Mouse (Mus musculus): ENCODE measurements around the gene Gm13287. TPM values are rescaled to one million over a fixed set of nuclear protein-coding genes. Genes with fewer than 3 reads are reported as not detected.

Gene Gm13287
- total RNA-seq (2023): not detected in 2 replicates

GRCm38 (mm10) chr4:88802954-88803353 lies at the start of gene Gm13287:
Gm13287 (plus strand) TSS chr4:88803254.

DNA sequence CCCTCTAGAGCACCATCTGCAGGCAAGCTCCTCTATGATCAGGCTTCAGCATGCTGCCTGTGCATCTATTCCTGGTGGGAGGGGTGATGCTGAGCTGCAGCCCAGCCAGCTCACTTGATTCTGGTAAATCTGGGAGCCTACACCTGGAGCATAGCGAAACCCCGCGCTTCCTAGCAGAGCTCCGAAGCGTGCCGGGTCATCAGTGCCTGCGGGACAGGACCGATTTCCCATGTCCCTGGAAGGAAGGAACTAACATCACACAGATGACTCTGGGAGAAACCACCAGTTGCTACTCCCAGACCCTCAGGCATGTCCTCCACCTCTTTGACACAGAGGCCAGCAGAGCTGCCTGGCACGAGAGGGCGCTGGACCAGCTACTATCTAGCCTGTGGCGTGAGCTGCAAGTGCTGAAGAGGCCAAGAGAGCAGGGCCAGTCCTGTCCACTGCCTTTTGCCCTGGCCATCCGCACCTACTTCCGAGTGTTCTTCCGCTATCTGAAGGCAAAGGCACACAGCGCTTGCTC lies 48.2 kb upstream of the Gm13287 start, which contains the start of gene Gm13271:
Gm13271 (plus strand) TSS at position 51 of the 523 bp plus-strand sequence.

DNA sequence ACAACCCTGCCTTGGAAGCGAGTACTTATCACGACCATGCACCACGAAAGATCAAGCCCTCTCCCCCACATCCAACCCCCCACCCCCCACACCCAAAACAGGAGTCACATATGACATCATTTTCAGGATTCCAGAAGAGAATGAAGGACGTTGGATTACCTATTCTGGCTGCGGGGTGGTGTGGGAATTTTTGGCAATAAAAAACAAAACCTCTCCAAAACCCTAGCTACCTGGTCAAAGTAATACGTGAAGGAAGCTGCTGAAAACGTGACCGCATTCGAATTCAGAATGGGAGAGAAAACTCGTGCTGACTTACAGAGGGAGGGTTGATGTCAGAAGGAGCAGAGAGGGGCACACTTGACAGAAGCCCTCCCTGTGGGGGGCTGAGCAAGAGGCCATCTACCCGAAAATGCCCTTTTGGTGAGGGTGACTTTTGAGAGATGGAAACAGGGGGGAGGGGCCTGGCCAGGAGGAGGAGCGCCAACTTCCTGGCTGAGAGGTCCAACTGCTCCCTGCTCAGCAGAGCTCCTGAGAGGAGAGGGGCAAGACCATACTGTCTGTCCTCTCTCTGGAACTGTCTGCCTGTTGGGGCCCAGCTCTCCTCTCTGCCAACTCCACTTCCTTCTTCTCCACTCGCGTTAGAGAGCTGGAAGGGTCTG lies 43.3 kb upstream of the Gm13287 start, which contains the start of gene Gm13283:
Gm13283 (plus strand) TSS at position 510 of the 659 bp plus-strand sequence.

GRCm38 (mm10) chr4:88773534-88773933 lies 29.5 kb upstream of the Gm13287 start, which contains the start of gene Gm13290:
Gm13290 (plus strand) TSS chr4:88773834.

DNA sequence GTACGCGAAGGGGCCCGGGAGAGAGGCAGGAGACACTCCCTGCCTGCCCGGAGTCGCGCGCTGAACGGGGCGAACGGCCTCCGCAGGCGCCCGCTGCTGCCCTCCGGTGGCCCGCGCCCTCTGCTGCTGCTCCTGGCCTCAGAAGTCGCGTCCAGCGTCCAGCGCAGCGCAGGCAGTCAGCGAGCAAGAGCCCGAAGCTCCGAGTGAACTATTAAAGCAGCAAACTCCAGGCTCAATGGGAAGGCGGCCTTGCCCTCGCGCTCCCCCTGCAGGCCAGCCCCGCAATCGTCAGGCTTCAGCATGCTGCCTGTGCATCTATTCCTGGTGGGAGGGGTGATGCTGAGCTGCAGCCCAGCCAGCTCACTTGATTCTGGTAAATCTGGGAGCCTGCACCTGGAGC lies 26.4 kb upstream of the Gm13287 start, which contains the start of gene Gm13289:
Gm13289 (plus strand) TSS at position 301 of the 400 bp plus-strand sequence.

GRCm38 (mm10) chr4:88779550-88779949 lies 23.5 kb upstream of the Gm13287 start, which contains the start of gene Gm13272:
Gm13272 (plus strand) TSS chr4:88779850.

GRCm38 (mm10) chr4:88781831-88782230 lies 21.2 kb upstream of the Gm13287 start, which contains the start of gene Ifnz:
Ifnz (plus strand) TSS chr4:88782131.

GRCm38 (mm10) chr4:88785409-88785808 lies 17.6 kb upstream of the Gm13287 start, which contains the start of gene Gm13276:
Gm13276 (plus strand) TSS chr4:88785709.

DNA sequence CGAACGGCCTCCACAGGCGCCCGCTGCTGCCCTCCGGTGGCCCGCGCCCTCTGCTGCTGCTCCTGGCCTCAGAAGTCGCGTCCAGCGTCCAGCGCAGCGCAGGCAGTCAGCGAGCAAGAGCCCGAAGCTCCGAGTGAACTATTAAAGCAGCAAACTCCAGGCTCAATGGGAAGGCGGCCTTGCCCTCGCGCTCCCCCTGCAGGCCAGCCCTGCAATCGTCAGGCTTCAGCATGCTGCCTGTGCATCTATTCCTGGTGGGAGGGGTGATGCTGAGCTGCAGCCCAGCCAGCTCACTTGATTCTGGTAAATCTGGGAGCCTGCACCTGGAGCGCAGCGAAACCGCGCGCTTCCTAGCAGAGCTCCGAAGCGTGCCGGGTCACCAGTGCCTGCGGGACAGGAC lies 14.7 kb upstream of the Gm13287 start, which contains the start of gene Gm13277:
Gm13277 (plus strand) TSS at position 231 of the 400 bp plus-strand sequence.

DNA sequence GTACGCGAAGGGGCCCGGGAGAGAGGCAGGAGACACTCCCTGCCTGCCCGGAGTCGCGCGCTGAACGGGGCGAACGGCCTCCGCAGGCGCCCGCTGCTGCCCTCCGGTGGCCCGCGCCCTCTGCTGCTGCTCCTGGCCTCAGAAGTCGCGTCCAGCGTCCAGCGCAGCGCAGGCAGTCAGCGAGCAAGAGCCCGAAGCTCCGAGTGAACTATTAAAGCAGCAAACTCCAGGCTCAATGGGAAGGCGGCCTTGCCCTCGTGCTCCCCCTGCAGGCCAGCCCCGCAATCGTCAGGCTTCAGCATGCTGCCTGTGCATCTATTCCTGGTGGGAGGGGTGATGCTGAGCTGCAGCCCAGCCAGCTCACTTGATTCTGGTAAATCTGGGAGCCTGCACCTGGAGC lies 11.8 kb upstream of the Gm13287 start, which contains the start of gene Gm13278:
Gm13278 (plus strand) TSS at position 301 of the 400 bp plus-strand sequence.

GRCm38 (mm10) chr4:88793936-88794675 lies 8.9 kb upstream of the Gm13287 start, which contains the start of gene Gm13275:
Gm13275 (plus strand) TSS chr4:88794487.

GRCm38 (mm10) chr4:88797097-88797496 lies 6.0 kb upstream of the Gm13287 start, which contains the start of gene Gm13279:
Gm13279 (plus strand) TSS chr4:88797397.

GRCm38 (mm10) chr4:88799365-88799764 lies 3.7 kb upstream of the Gm13287 start, which contains the start of gene Gm13285:
Gm13285 (plus strand) TSS chr4:88799665.

DNA sequence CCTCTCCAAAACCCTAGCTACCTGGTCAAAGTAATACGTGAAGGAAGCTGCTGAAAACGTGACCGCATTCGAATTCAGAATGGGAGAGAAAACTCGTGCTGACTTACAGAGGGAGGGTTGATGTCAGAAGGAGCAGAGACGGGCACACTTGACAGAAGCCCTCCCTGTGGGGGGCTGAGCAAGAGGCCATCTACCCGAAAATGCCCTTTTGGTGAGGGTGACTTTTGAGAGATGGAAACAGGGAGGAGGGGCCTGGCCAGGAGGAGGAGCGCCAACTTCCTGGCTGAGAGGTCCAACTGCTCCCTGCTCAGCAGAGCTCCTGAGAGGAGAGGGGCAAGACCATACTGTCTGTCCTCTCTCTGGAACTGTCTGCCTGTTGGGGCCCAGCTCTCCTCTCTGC lies 2.2 kb downstream of the Gm13287 start, which contains the start of gene Gm13288:
Gm13288 (plus strand) TSS at position 301 of the 400 bp plus-strand sequence.

GRCm38 (mm10) chr4:88815928-88816327 lies 12.9 kb downstream of the Gm13287 start, which contains the start of gene Ifna7:
Ifna7 (plus strand) TSS chr4:88816228.

GRCm38 (mm10) chr4:88819659-88820058 lies 16.6 kb downstream of the Gm13287 start, which contains the start of gene Ifna11:
Ifna11 (plus strand) TSS chr4:88819959.

DNA sequence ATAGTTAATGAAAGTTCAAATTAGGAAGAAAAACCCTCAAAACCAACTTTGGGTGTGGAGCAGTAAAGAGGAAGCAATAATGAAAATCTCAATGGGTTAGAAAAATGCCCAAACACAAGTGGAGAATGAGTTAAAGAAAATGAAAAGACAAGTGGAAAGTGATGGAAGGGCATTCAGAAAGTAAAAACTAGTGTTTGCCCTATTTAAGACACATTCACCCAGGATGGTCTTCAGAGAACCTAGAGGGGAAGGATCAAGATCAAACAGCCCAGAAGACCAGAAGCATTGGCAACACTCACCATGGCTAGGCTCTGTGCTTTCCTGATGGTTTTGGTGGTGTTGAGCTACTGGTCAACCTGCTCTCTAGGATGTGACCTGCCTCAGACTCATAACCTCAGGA lies 24.1 kb downstream of the Gm13287 start, which contains the start of gene Ifna6:
Ifna6 (plus strand) TSS at position 301 of the 400 bp plus-strand sequence.

GRCm38 (mm10) chr4:88835225-88835624 lies 32.2 kb downstream of the Gm13287 start, which contains the start of gene Ifna5:
Ifna5 (plus strand) TSS chr4:88835525.

DNA sequence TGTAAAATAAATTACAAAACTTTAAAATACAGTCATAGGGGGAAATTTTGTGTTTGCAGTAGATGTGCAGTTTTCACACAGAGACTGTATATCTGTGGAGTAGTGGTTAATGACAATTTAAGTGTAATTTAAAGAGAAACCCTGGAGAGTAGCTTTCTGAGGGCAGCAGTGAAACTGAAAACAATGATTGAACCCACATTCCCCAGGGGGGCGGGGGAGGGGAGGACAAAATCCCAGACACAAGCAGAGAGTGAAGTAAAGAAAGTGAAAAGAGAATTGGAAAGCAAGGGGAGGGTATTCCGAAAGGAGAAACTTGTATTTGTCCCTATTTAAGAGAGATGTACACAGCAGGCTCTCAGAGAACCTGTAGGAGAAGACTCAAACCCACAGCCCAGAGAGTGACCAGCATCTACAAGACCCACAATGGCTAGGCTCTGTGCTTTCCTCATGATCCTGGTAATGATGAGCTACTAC lies 38.4 kb downstream of the Gm13287 start, which contains the start of gene Ifna4:
Ifna4 (plus strand) TSS at position 424 of the 474 bp plus-strand sequence.

DNA sequence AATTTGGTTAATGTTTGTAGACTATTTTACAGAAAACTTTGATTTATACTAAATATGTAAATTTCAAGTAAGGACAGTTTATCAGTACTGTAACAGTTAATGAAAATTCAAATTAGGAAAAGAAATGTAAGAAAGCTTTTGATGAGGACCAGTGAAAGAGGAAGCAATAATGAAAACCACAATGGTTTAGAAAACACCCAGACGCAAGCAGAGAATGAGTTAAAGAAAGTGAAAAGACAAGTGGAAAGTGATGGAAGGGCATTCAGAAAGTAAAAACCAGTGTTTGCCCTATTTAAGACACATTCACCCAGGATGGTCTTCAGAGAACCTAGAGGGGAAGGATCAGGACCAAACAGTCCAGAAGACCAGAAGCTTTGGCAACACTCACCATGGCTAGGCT lies 46.6 kb downstream of the Gm13287 start, which contains the start of gene Ifna1:
Ifna1 (plus strand) TSS at position 390 of the 400 bp plus-strand sequence.

